Mouse (Mus musculus): ENCODE results near the gene Fam114a2.
A peak's percentile ranks its signal among the peaks of the same experiment; 100 is the strongest.

DNA sequence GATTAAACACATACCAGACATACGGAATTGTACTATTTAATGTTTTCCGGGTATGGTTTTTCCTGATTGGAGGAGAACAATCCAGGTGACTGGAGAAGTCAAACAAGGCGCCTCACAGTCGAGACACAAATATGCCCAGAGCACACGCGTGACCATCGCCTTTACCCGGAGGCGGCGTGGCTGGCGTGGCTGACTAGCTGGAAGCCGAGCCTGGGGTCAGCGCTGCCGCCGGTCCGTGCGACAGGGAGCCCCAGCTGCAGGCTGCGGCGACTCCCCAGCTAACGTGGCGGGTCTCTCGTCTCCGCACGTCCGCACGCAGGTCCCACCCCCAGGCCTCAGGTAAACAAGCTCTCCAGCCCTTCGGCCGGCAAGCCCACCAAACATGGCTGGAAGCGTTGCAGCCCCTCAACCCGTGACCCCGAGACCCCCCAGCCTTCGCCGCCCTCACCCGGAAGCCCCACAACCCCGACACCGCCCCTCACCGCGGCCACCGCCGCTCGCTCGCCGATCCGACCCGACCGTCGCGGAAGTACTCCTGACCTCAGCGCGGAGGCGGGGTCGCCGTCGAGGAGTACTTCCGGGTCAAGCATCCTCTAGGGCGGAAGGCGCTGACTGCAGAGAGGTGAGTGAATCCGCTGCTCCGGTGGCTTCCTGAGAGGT, at the start of gene Fam114a2, which contains the start of gene Mfap3:
- TF ChIP-seq POLR2A (IDR thresholded peaks at IDR 0.05; ENCODE audit: insufficient read depth, low read length) = peak; percentile 46
- TF ChIP-seq CTCF (IDR thresholded peaks at IDR 0.05; ENCODE audit: low read depth, low read length) = no peak
- no peak for TF ChIP-seq EP300 (IDR thresholded peaks at IDR 0.05; ENCODE audit: insufficient read depth, low read depth, low read length)
